Mouse (Mus musculus): ENCODE measurements around the gene Cdh12. TPM values are rescaled to one million over a fixed set of nuclear protein-coding genes. Genes with fewer than 3 reads are reported as not detected.

Cdh12 gene
- 0.37 and 0.54 TPM in 2 replicates for polyA plus RNA-seq (2015; fragmentation: Nextera tagmentation; extraction: Ambion mirVana)

DNA sequence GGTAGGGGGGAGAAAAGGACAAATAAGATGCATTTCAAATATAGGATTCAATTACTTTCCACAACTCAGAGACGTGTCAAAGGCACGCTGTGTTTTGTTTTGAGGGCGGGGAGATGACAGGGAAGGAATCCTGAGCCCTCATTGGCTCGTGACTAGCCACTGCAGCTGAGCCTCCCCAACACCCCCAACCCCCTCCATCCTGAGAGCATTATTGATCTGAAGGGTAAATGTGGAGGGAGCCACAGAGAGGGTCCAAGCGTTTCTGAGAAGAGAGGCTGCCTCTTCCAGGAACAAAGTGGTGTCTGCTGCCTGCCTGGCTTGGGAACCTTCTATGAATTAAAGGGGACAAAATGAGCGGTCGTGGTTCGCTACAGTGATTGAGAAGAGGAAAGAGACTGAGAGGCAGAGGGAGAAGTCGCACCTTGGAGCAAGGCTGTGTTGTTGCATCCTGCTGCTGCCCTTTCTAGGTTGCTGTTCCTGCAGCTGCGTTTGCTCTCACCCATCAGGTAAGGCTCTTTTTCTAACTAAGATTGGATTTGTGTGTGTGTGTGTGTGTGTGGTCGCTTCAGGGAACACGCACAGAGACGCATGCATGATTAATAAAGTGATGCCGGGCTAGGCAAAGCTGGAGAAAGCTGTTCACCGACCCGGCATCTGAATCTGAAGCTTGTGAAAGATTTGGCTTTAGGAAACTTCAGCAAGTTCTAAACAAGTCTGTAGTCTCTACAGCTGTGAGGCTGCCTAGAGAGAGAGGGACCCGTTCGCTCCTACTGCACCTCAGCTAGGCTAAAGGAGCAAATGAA is at the start of gene Cdh12:
Gene Cdh12 (plus strand): TSS at position 405 of the 803 bp plus-strand sequence.
- H3K36me3 ChIP-seq (ENCODE audit: control insufficient read depth, insufficient read depth, low read length), result no peaks in the 10 kb centered on the region
- 0 out of 2 replicates have a peak within 1 kb of the TSS, but pooled peaks have one; percentile 23 for H3K9ac ChIP-seq (ENCODE audit: low read depth, low read length)
- peak within 1 kb of the TSS; percentile 36 for H3K4me3 ChIP-seq (ENCODE audit: low read length)
- H3K4me1 ChIP-seq (ENCODE audit: control insufficient read depth, insufficient read depth, low read length), result no peaks in the 10 kb centered on the region
- peak within 1 kb of the TSS; percentile 49 for H3K4me2 ChIP-seq (ENCODE audit: low read depth, low read length)
- 7% methylated on average over 18 of the region's 18 CpGs for WGBS
- no peaks in the 10 kb centered on the region for H3K9me3 ChIP-seq (ENCODE audit: control insufficient read depth, low read length)
- no peaks in the 10 kb centered on the region for H3K27me3 ChIP-seq (replicated peaks; ENCODE audit: control insufficient read depth, insufficient read depth, low read length)
- no peak for ATAC-seq
- no peak within 1 kb of the TSS for H3K27ac ChIP-seq (ENCODE audit: low read length)

DNA sequence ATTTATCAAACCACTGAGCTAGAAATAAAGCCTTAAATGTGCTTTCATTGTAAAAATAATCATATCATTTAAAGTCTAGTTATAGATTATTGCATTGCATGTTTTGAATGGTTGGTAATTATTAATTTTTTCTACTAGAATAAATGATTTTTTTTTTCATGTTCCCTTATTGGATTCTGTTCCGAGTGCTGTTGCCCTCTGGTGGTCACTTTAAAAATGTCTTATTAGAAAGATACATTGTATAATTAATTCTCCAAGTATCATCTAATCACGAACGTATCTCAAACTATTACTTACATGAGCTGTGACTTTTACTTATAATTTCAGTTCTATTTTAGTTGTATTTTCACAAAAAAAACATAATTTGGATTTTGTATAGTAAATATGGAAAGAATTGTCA is 45.5 kb upstream of the Cdh12 start:
- Histone ChIP-seq H3K9ac (ENCODE audit: low read depth, low read length) (no peak overlapping the region), H3K4me3 (ENCODE audit: low read length) (no peak overlapping the region), H3K9me3 (ENCODE audit: control insufficient read depth, low read length) (no peaks in the 10 kb centered on the region), H3K4me2 (ENCODE audit: low read depth, low read length) (no peak overlapping the region), H3K27ac (ENCODE audit: low read length) (no peak overlapping the region), H3K4me1 (ENCODE audit: control insufficient read depth, insufficient read depth, low read length) (no peaks in the 10 kb centered on the region), H3K36me3 (ENCODE audit: control insufficient read depth, insufficient read depth, low read length) (no peaks in the 10 kb centered on the region), H3K27me3 (replicated peaks; ENCODE audit: control insufficient read depth, insufficient read depth, low read length) (no peaks in the 10 kb centered on the region)
- no peak for ATAC-seq
- WGBS, result 55% methylated on average over 3 of the region's 3 CpGs

DNA sequence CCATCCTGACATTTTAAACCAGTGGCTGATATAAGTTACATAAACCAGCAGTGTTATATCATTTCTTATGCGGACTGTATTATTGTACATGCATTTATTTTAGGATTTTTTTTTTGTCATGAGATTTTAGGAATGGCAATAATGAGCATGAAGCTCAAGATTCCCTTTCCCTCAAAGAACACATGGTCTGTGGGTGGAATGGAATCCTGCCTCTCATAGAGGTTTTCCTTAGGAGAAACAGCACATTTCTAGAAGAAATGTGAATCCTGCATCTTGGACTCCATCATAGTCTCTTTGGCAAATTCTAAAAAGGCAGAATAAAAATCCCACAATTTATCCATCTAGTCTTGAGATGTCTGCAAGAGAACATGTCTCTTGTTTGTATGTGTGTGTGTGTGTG is 35.7 kb upstream of the Cdh12 start:
- no peaks in the 10 kb centered on the region for H3K4me1 ChIP-seq (ENCODE audit: control insufficient read depth, insufficient read depth, low read length)
- H3K9ac ChIP-seq (ENCODE audit: low read depth, low read length), result no peak overlapping the region
- no peaks in the 10 kb centered on the region for H3K36me3 ChIP-seq (ENCODE audit: control insufficient read depth, insufficient read depth, low read length)
- no peak overlapping the region for H3K27ac ChIP-seq (ENCODE audit: low read length)
- no peaks in the 10 kb centered on the region for H3K9me3 ChIP-seq (ENCODE audit: control insufficient read depth, low read length)
- no peak for ATAC-seq
- 87% methylated on average over 1 of the region's 1 CpGs for WGBS
- H3K4me2 ChIP-seq (ENCODE audit: low read depth, low read length), result no peak overlapping the region
- no peaks in the 10 kb centered on the region for H3K27me3 ChIP-seq (replicated peaks; ENCODE audit: control insufficient read depth, insufficient read depth, low read length)
- no peak overlapping the region for H3K4me3 ChIP-seq (ENCODE audit: low read length)

DNA sequence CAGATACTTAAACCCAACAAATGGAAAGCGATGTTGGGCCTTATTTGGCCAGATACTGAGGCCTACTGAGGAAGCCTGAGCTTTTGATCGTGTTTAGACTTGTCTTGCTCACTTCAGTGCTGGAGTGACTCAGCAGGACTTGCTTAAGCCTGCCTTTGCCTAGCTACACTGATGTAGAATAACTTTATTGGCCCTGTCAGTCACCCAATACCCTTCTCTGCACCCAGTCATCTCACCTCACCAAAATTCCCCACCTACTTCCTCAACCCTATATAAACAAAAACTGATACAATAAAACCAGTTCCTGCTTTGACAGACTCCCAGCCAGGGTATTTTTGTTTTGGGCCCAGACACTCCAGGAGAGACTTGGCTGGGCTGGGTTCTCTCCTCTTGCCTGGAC is 12.7 kb upstream of the Cdh12 start:
- Histone ChIP-seq H3K36me3 (ENCODE audit: control insufficient read depth, insufficient read depth, low read length) (no peaks in the 10 kb centered on the region), H3K4me2 (ENCODE audit: low read depth, low read length) (no peak overlapping the region), H3K4me1 (ENCODE audit: control insufficient read depth, insufficient read depth, low read length) (no peaks in the 10 kb centered on the region), H3K4me3 (ENCODE audit: low read length) (no peak overlapping the region), H3K9ac (ENCODE audit: low read depth, low read length) (no peak overlapping the region), H3K9me3 (ENCODE audit: control insufficient read depth, low read length) (no peaks in the 10 kb centered on the region), H3K27me3 (replicated peaks; ENCODE audit: control insufficient read depth, insufficient read depth, low read length) (no peaks in the 10 kb centered on the region), H3K27ac (ENCODE audit: low read length) (no peak overlapping the region)
- WGBS, result 52% methylated on average over 2 of the region's 2 CpGs
- no peak for ATAC-seq

DNA sequence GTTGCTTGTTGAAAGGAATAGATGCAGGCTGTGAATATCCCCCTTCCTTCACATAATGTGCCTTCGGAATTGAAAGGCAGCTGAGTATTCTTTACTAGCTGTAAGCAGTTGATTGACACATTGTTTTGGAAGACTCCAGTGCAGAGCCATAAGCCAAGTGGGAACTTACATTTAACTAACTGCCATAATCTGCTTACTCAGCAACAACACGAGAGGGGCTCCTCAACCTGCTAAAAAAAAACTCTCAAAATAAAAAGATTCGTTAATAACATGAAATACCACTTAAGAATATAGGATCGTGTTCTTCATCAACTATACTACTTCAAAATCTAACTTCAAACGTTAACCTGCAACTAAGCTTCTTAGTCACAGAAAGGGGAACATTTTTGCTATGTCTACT is 1.5 kb downstream of the Cdh12 start:
- no peak overlapping the region for H3K4me2 ChIP-seq (ENCODE audit: low read depth, low read length)
- no peaks in the 10 kb centered on the region for H3K9me3 ChIP-seq (ENCODE audit: control insufficient read depth, low read length)
- no peaks in the 10 kb centered on the region for H3K4me1 ChIP-seq (ENCODE audit: control insufficient read depth, insufficient read depth, low read length)
- H3K27ac ChIP-seq (ENCODE audit: low read length), result no peak overlapping the region
- H3K27me3 ChIP-seq (replicated peaks; ENCODE audit: control insufficient read depth, insufficient read depth, low read length), result no peaks in the 10 kb centered on the region
- ATAC-seq, result no peak
- H3K4me3 ChIP-seq (ENCODE audit: low read length), result no peak overlapping the region
- no peaks in the 10 kb centered on the region for H3K36me3 ChIP-seq (ENCODE audit: control insufficient read depth, insufficient read depth, low read length)
- no peak overlapping the region for H3K9ac ChIP-seq (ENCODE audit: low read depth, low read length)
- 63% methylated on average over 5 of the region's 5 CpGs for WGBS

DNA sequence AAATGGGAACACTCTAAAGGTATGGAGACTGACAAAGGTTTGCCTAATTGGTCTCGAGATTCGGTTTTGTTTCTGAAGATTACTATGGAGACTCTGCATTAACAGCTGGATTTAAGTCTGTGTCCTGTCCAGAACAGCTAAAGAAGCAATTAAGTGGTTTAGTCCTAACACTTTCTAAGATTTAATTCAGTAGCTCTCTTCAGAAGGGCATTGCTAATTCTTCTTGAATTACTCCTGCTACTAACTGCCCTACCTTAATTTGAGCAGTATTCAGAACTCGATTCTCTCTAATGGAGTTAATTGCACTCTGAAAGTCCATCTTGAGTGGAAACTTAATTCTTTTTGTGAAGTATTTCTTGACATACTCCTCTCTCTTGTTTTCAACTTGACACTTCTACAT is 9.4 kb downstream of the Cdh12 start:
- Histone ChIP-seq H3K4me3 (ENCODE audit: low read length) (no peak overlapping the region), H3K36me3 (ENCODE audit: control insufficient read depth, insufficient read depth, low read length) (no peaks in the 10 kb centered on the region), H3K27me3 (replicated peaks; ENCODE audit: control insufficient read depth, insufficient read depth, low read length) (no peaks in the 10 kb centered on the region), H3K4me2 (ENCODE audit: low read depth, low read length) (no peak overlapping the region), H3K4me1 (ENCODE audit: control insufficient read depth, insufficient read depth, low read length) (no peaks in the 10 kb centered on the region), H3K9me3 (ENCODE audit: control insufficient read depth, low read length) (no peaks in the 10 kb centered on the region), H3K9ac (ENCODE audit: low read depth, low read length) (no peak overlapping the region), H3K27ac (ENCODE audit: low read length) (no peak overlapping the region)
- no peak for ATAC-seq
- 73% methylated on average over 3 of the region's 3 CpGs for WGBS

DNA sequence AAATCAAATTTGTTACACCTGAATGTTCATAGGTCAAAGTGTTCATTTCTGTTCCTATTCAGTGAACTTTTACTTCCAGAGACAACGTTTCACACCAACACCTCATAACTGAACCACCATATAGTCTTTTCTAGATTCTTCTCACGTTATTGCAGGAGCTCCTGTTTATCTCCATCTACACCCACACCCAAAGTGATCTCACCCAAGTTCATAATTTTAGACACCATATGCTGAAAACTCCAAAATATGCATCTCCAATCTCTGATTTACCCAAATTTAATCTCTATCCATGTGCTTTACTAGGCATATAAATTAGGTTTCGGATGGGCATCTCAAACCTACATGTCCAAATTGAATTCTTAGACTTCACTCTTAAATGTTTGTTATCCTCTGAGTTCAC is 13.4 kb downstream of the Cdh12 start:
- no peaks in the 10 kb centered on the region for H3K27me3 ChIP-seq (replicated peaks; ENCODE audit: control insufficient read depth, insufficient read depth, low read length)
- no peak overlapping the region for H3K4me3 ChIP-seq (ENCODE audit: low read length)
- H3K4me1 ChIP-seq (ENCODE audit: control insufficient read depth, insufficient read depth, low read length), result no peaks in the 10 kb centered on the region
- WGBS, result 77% methylated on average over 3 of the region's 3 CpGs
- no peak overlapping the region for H3K27ac ChIP-seq (ENCODE audit: low read length)
- no peak overlapping the region for H3K4me2 ChIP-seq (ENCODE audit: low read depth, low read length)
- H3K9ac ChIP-seq (ENCODE audit: low read depth, low read length), result no peak overlapping the region
- H3K36me3 ChIP-seq (ENCODE audit: control insufficient read depth, insufficient read depth, low read length), result no peaks in the 10 kb centered on the region
- no peak for ATAC-seq
- H3K9me3 ChIP-seq (ENCODE audit: control insufficient read depth, low read length), result no peaks in the 10 kb centered on the region

DNA sequence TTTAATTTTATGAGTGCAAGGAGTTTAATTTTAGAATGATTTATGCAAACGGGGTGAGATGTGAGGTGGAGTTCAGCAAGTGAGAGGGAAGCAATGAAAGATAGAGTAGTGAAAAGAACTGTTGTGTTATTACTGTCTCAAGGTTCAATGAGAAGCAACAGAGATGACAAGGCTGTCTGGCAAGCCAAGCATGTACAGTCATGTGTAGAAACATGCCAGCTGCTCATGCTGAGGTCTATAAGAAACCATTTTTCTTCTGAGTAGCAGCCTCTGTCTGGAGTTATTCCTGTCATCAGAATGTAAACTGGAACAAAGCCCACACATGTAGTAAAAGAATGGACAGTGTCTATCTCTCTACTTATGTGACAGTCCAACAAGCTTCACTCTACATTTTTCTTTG is 14.5 kb downstream of the Cdh12 start:
- peak; percentile 38; the same call in 1 of the 2 replicates for ATAC-seq
- Histone ChIP-seq H3K4me2 (ENCODE audit: low read depth, low read length) (no peak overlapping the region), H3K4me3 (ENCODE audit: low read length) (no peak overlapping the region), H3K27me3 (replicated peaks; ENCODE audit: control insufficient read depth, insufficient read depth, low read length) (no peaks in the 10 kb centered on the region), H3K27ac (ENCODE audit: low read length) (no peak overlapping the region), H3K9ac (ENCODE audit: low read depth, low read length) (no peak overlapping the region), H3K9me3 (ENCODE audit: control insufficient read depth, low read length) (no peaks in the 10 kb centered on the region), H3K36me3 (ENCODE audit: control insufficient read depth, insufficient read depth, low read length) (no peaks in the 10 kb centered on the region), H3K4me1 (ENCODE audit: control insufficient read depth, insufficient read depth, low read length) (no peaks in the 10 kb centered on the region)
- WGBS, result 57% methylated on average over 1 of the region's 1 CpGs

DNA sequence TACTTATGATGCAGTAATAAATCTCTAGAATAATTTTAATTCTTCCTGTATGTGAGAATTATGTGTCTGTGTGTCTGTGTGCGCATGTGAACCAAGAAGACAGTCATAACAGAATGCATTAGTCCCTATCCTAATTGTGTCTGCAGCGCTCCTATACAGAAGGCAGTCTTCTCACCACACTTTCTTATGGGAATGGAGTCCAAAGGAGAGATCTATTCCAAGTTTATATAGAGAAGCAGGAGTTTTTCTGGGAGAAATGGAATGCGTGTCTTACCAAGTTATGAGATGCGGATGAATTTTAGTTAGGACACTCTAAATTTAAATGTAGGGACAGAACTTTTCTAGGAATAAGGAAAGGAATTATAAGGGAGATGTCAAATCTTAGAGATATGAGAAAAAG is 101.9 kb downstream of the Cdh12 start:
- H3K4me2 ChIP-seq (ENCODE audit: low read depth, low read length), result no peak overlapping the region
- no peak for ATAC-seq
- H3K36me3 ChIP-seq (ENCODE audit: control insufficient read depth, insufficient read depth, low read length), result no peaks in the 10 kb centered on the region
- no peak overlapping the region for H3K4me3 ChIP-seq (ENCODE audit: low read length)
- H3K27me3 ChIP-seq (replicated peaks; ENCODE audit: control insufficient read depth, insufficient read depth, low read length), result no peaks in the 10 kb centered on the region
- no peak overlapping the region for H3K9ac ChIP-seq (ENCODE audit: low read depth, low read length)
- no peak overlapping the region for H3K27ac ChIP-seq (ENCODE audit: low read length)
- H3K4me1 ChIP-seq (ENCODE audit: control insufficient read depth, insufficient read depth, low read length), result no peaks in the 10 kb centered on the region
- no peaks in the 10 kb centered on the region for H3K9me3 ChIP-seq (ENCODE audit: control insufficient read depth, low read length)
- 93% methylated on average over 4 of the region's 4 CpGs for WGBS

DNA sequence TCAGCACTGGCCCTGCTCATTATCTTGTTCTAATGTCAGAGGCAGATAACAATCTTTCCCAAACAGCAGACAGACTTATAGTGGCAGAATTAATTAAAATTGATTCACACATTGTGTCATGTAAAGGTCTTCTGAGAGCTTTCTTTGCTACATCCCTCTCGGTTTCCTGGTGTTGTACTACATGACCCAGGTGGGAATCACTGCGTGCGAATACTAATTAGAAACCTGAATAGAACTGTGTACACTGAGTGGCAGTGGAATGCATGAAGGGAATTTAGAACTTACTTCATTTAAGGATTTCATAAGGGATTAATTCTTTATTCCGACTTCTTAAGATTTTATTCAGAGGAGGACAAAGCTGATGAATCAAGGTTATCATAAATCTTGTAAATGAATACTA is 121.9 kb downstream of the Cdh12 start:
- Histone ChIP-seq H3K9me3 (ENCODE audit: control insufficient read depth, low read length) (no peaks in the 10 kb centered on the region), H3K27ac (ENCODE audit: low read length) (no peak overlapping the region), H3K4me2 (ENCODE audit: low read depth, low read length) (no peak overlapping the region), H3K36me3 (ENCODE audit: control insufficient read depth, insufficient read depth, low read length) (no peaks in the 10 kb centered on the region), H3K27me3 (replicated peaks; ENCODE audit: control insufficient read depth, insufficient read depth, low read length) (no peaks in the 10 kb centered on the region), H3K9ac (ENCODE audit: low read depth, low read length) (no peak overlapping the region), H3K4me1 (ENCODE audit: control insufficient read depth, insufficient read depth, low read length) (no peaks in the 10 kb centered on the region), H3K4me3 (ENCODE audit: low read length) (no peak overlapping the region)
- no peak for ATAC-seq
- 86% methylated on average over 4 of the region's 4 CpGs for WGBS

Data from intestine, embryonic 16.5 days (tissue).